Comparison of ENCODE assay signal across 8 mouse cellular contexts in the genomic region with DNA sequence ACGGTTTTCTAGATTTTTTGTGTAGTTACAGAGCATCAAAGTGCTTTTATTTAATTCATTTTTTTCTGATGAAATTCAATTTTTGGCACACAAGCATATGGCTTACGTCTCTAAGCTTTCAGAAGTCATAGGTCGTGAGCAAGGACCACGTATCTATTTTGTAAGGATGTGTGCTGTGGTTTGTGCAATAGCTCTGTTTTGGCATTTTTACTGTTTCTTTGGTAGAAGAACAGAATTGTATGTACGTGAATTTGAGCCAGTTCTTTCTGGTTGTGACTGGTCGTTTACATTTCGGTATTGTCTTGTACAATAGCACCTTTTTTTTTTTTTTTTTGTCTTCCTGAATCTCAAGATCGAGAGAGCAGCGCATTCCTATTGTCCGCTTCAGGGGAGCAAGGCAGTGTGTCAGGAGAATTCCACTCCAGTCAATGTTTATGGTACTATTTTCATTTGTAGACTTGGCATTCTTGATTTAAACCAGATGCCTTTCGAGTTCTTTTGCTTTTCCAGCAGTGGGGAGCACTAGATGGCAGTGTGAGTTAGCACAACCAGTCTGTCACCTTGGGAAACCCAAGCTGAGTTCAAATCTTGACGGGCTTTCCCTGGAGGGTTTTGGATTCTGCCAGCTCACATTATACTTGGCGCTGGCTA. TPM values are rescaled to one million over a fixed set of nuclear protein-coding genes. Genes with fewer than 3 reads are reported as not detected.
DNase-seq lines count a peak whose midpoint lies in the region; ATAC-seq and TF ChIP-seq lines count a peak whose summit lies in the region.

No protein-coding gene starts in this region.

- H3K79me2 ChIP-seq in heart, adult 2 months (replicated peaks; ENCODE audit: control insufficient read depth, insufficient read depth, low read length): no peaks in the 10 kb centered on the region

- H3K4me3 ChIP-seq in heart, adult 2 months: peak overlapping the region; percentile 66; the same call in 1 of the 2 replicates
- peak overlapping the region; percentile 35; the same call in 1 of the 2 replicates for H3K4me3 ChIP-seq in kidney, adult 2 months (ENCODE audit: insufficient read depth, low read depth, low read length)
- H3K4me3 ChIP-seq in midbrain, embryonic 12.5 days: peak overlapping the region; percentile 84
- H3K4me3 ChIP-seq in stomach, embryonic 16.5 days (replicated peaks; ENCODE audit: low read length): peak overlapping the region; percentile 83

- peak overlapping the region; percentile 69 for H3K27ac ChIP-seq in heart, adult 2 months
- no peak overlapping the region for H3K27ac ChIP-seq in kidney, adult 2 months (ENCODE audit: insufficient read depth, low read depth, low read length)
- 0 out of 2 replicates have a peak overlapping the region, but pooled peaks have one; percentile 88 for H3K27ac ChIP-seq in midbrain, embryonic 12.5 days (replicated peaks)
- peak overlapping the region; percentile 91 for H3K27ac ChIP-seq in stomach, embryonic 16.5 days (ENCODE audit: low read length)

- ATAC-seq in midbrain, embryonic 12.5 days (ENCODE audit: low FRiP score, low read depth): no peak
- no peak for ATAC-seq in stomach, embryonic 16.5 days (ENCODE audit: insufficient read depth, low FRiP score)
- no peak for ATAC-seq in erythroid progenitor cell, adult 5-6 weeks (replicated peaks; ENCODE audit: low FRiP score, poor library complexity, severe bottlenecking)

- no peaks in the 10 kb centered on the region; the same call in 1 of the 2 replicates for H3K36me3 ChIP-seq in heart, adult 2 months (ENCODE audit: control insufficient read depth, insufficient read depth, low read length)
- no peaks in the 10 kb centered on the region for H3K36me3 ChIP-seq in kidney, adult 2 months (ENCODE audit: control insufficient read depth, insufficient read depth, low read length)
- peaks cover 9% of the 10 kb centered on the region; the same call in 1 of the 2 replicates for H3K36me3 ChIP-seq in midbrain, embryonic 12.5 days
- H3K36me3 ChIP-seq in stomach, embryonic 16.5 days (ENCODE audit: control insufficient read depth, insufficient read depth, low read length): 0 out of 2 replicates have a peak, but pooled peaks cover 3% of the 10 kb centered on the region

- TF ChIP-seq POLR2A in heart, adult 2 months (IDR thresholded peaks at IDR 0.05; ENCODE audit: insufficient read depth, low read depth, low read length): no peak
- TF ChIP-seq POLR2A in kidney, adult 2 months (IDR thresholded peaks at IDR 0.05; ENCODE audit: low read depth, low read length): no peak

- H3K4me1 ChIP-seq in heart, adult 2 months (ENCODE audit: control insufficient read depth, insufficient read depth, low read length): no peaks in the 10 kb centered on the region
- peaks cover 6% of the 10 kb centered on the region; the same call in 1 of the 2 replicates for H3K4me1 ChIP-seq in kidney, adult 2 months (ENCODE audit: control insufficient read depth, insufficient read depth, low read length)
- H3K4me1 ChIP-seq in midbrain, embryonic 12.5 days: peaks cover 11% of the 10 kb centered on the region
- no peaks in the 10 kb centered on the region; the same call in 1 of the 2 replicates for H3K4me1 ChIP-seq in stomach, embryonic 16.5 days (ENCODE audit: control insufficient read depth, insufficient read depth, low read length)

- H3K27me3 ChIP-seq in heart, adult 2 months (ENCODE audit: control insufficient read depth, insufficient read depth, low read length): 0 out of 2 replicates have a peak, but pooled peaks cover 6% of the 10 kb centered on the region
- no peaks in the 10 kb centered on the region for H3K27me3 ChIP-seq in kidney, adult 2 months (replicated peaks; ENCODE audit: control insufficient read depth, insufficient read depth, low read length)
- H3K27me3 ChIP-seq in midbrain, embryonic 12.5 days: peaks cover 18% of the 10 kb centered on the region
- H3K27me3 ChIP-seq in stomach, embryonic 16.5 days (ENCODE audit: control insufficient read depth, insufficient read depth, low read length): no peaks in the 10 kb centered on the region; the same call in 1 of the 2 replicates

- peak; percentile 73 for DNase-seq in adrenal gland, postnatal 10 days
- DNase-seq in embryo, embryonic 9.5 days (ENCODE audit: extremely low spot score): peak; percentile 76
- DNase-seq in heart, adult 2 months: peak; percentile 59 to 63
- peak; percentile 82 for DNase-seq in kidney, adult 2 months
- peak; percentile 31 to 46 for DNase-seq in left cerebral cortex, postnatal 36 days (ENCODE audit: low spot score in 2 of 2)

- H3K9me3 ChIP-seq in midbrain, embryonic 12.5 days: no peaks in the 10 kb centered on the region
- H3K9me3 ChIP-seq in stomach, embryonic 16.5 days (replicated peaks; ENCODE audit: control insufficient read depth, low read length): no peaks in the 10 kb centered on the region

- peak overlapping the region; percentile 36; the same call in 1 of the 2 replicates for H3K9ac ChIP-seq in heart, adult 2 months (ENCODE audit: low read depth, low read length)
- peak overlapping the region; percentile 88; the same call in 1 of the 2 replicates for H3K9ac ChIP-seq in midbrain, embryonic 12.5 days (replicated peaks)
- H3K9ac ChIP-seq in stomach, embryonic 16.5 days (ENCODE audit: low read length): peak overlapping the region; percentile 54; the same call in 1 of the 2 replicates

- 11% methylated on average over 13 of the region's 13 CpGs for WGBS in heart, adult 2 months
- 14% methylated on average over 13 of the region's 13 CpGs for WGBS in kidney, adult 2 months
- WGBS in midbrain, embryonic 12.5 days: 36% methylated on average over 13 of the region's 13 CpGs
- 15% methylated on average over 13 of the region's 13 CpGs for WGBS in stomach, embryonic 16.5 days

- intact Hi-C loops in heart, adult 2 months (cut with DNase I): loop anchor here (2.0 to 5.0 kb wide), 3 partner anchors 114 to 395 kb away; no protein-coding TSS in a partner anchor
- intact Hi-C loops in left cerebral cortex, postnatal 36 days (cut with DNase I): loop anchor here (2.0 to 10.0 kb wide), 4 partner anchors 66 to 451 kb away; no protein-coding TSS in a partner anchor

- peak overlapping the region; percentile 89 for H3K4me2 ChIP-seq in midbrain, embryonic 12.5 days (replicated peaks)
- peak overlapping the region; percentile 89 for H3K4me2 ChIP-seq in stomach, embryonic 16.5 days (ENCODE audit: low read depth, low read length)

- no peak for TF ChIP-seq EP300 in heart, adult 2 months (IDR thresholded peaks at IDR 0.05; ENCODE audit: insufficient read depth, low read depth, low read length)

- TF ChIP-seq CTCF in heart, adult 2 months (IDR thresholded peaks at IDR 0.05): peak; percentile 77
- peak; percentile 76 for TF ChIP-seq CTCF in kidney, adult 2 months (conservative IDR thresholded peaks at IDR 0.05; ENCODE audit: insufficient read depth, insufficient read length, low read depth, low read length)

RNA-seq across cellular contexts. Expression of a gene that starts 1.7 kb away (rescaled TPM):
- total RNA-seq in adrenal gland, postnatal 10 days (2021): 10 to 100 TPM; 18.2 to 21.9 TPM
- total RNA-seq in heart, adult 2 months (2021): 1 to 10 TPM; 2.5 to 3.8 TPM
- polyA plus RNA-seq in heart, adult 2 months (2012; rRNA removed): 3.8 and 5.3 TPM in 2 replicates
- 3.9 and 4.0 TPM in 2 replicates for polyA plus RNA-seq in kidney, adult 2 months (2012; rRNA removed)
- total RNA-seq in left cerebral cortex, postnatal 36 days (2021): 1 to 10 TPM; 9.2 to 9.8 TPM
- 30.5 and 32.6 TPM in 2 replicates for polyA plus RNA-seq in midbrain, embryonic 12.5 days (2016; fragmentation: Nextera tagmentation; extraction: Ambion mirVana)
- 6.3 and 8.7 TPM in 2 replicates for polyA plus RNA-seq in stomach, embryonic 16.5 days (2015; fragmentation: Nextera tagmentation; extraction: Ambion mirVana)
- total RNA-seq in erythroid progenitor cell, adult 5-6 weeks (2015; ENCODE audit: low replicate concordance): 1.3 TPM in 1 of 2 replicates, not detected in the other
- total RNA-seq in erythroid progenitor cell, adult 5-6 weeks (2017; ENCODE audit: low replicate concordance): 0.90 TPM in 1 of 2 replicates, not detected in the other

Comparison
In these comparisons a context has a peak if more than half of its experiments do, and no peak if none do; other contexts are left out.
1. H3K9ac ChIP-seq: peak in every context shown above with its lines; median percentile 88 in midbrain, embryonic 12.5 days; 54 in stomach, embryonic 16.5 days; 36 in heart, adult 2 months.